Mouse (Mus musculus): ENCODE measurements around the gene Psmc4.

Psmc4 gene

GRCm38 (mm10) chr7:28049476-28050409, at the start of gene Psmc4:
Gene Psmc4 (minus strand): TSS chr7:28050101.
- in situ Hi-C loops (cut with MboI, MseI): loop anchor here (10.0 kb wide), 1 partner anchor 115 kb away; the partner anchor contains the start of gene Fbl

DNA sequence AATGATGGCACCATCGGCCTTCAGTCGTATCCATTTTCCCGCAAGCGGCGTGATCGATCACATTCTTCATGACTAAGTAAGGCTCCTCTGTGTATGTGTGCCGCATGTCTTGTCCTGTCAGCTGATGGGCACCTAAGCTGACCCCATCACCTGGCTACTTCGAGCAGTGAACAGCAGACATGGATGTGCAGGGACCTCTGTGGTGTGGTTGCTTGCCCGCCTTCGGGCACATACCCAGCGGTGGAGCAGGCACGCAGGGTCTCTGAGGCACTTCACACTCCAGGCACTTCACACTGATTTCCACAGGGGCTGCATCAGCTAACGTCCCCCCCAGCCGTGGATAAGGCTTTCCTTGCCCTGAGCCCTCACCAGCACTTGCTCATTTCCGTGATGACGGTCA, 49.2 kb upstream of the Psmc4 start:
- in situ Hi-C loops (cut with MboI, MseI): no loop called here

GRCm38 (mm10) chr7:28093541-28093940, 43.6 kb upstream of the Psmc4 start:
- in situ Hi-C loops (cut with MboI, MseI): no loop called here

- in situ Hi-C loops (cut with MboI, MseI): no loop called here
These were observed 36.3 kb upstream of the Psmc4 start for GRCm38 (mm10) chr7:28086236-28086635.

DNA sequence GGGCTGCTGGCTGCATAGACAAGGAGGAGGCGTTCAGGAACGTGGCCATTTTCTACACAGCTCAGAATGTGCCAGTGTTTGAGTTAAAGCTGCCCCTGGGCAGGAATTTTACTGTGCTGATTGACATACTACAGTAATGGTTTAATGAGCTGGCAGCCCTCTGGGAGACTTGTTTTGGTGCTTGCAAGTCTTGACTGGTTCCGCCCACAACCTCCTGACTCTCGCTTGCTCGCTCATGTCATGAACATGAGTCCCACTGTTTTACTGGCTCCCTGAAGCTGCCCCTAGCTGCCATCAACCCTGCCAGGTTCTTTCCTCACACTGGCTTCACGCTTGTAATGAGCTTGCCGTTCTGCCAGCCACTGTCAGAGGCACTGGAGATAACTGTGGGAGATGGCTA, 34.3 kb upstream of the Psmc4 start:
- in situ Hi-C loops (cut with MboI, MseI): no loop called here

- in situ Hi-C loops (cut with MboI, MseI): loop anchor here (5.0 kb wide), 1 partner anchor 62 kb away; no protein-coding TSS in a partner anchor
These were observed 20.8 kb upstream of the Psmc4 start, which contains the start of gene Fcgbp for GRCm38 (mm10) chr7:28070531-28071298. Gene Fcgbp (plus strand): TSS chr7:28071236.

GRCm38 (mm10) chr7:28069546-28070172, 19.8 kb upstream of the Psmc4 start:
- in situ Hi-C loops (cut with MboI, MseI): loop anchor here (5.0 kb wide), 1 partner anchor 63 kb away; no protein-coding TSS in a partner anchor

DNA sequence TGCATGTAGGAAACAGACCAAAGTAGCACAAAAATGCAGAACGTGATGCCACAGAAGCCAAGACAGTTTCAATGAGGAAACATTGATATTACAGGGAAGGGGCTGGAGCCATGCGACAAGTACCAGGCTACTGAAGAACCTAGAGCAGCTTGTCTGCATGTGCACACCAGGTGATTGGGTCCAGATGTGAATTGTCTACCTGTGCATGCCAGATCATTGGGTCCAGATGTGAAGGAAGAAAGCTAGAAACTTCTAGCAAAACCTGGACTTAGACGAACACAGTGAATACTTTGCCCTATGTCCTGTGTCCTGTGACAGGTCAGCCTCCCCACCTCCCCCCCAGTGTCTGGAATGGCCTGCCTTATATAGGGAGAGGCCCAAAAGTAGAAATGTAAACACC, 18.8 kb upstream of the Psmc4 start:
- in situ Hi-C loops (cut with MboI, MseI): no loop called here

GRCm38 (mm10) chr7:28059972-28060371, 10.1 kb upstream of the Psmc4 start:
- in situ Hi-C loops (cut with MboI, MseI): loop anchor here (10.0 kb wide), 1 partner anchor 105 kb away; the partner anchor contains the start of gene Fbl

DNA sequence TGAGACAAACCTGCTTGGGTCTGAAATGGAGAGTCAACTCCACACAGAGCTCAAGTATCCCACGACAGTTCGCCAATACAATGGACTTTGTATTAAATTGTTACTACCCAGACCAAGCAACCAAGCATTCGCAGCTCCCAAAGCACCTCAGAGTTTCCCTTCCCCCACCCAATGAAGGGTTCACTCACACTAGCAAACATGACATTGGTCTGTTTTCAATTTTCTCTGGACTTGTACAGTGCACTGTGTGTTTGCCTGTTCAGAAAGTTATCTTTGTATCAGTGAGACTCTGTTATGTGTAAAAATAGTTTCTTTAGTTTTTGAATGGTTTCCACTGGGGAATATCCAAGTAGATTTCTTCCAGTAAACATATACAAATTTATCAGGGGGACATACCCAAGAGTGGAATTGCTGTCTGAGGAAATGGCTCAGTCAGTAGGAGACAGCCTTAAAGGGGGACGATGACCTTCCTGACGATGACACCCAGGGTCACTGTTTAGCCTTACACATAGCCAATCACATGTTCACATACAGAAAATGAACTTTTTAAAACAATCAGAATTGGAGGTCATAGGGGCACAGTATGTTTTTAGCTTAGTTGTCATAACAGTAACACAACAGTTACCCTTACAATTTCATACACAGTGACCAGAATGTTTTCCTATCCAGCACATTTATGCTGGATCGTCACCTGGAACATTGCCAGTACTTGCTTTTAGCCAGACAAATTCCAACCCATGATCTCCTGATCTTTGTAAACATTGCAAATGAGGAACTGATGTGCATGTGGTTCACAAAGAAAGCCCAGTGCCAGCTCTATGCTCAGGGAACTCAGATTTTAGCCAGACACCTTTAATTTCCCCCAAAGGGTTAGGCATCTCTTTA, 3.4 kb upstream of the Psmc4 start:
- in situ Hi-C loops (cut with MboI, MseI): loop anchor here (10.0 kb wide), 1 partner anchor 112 kb away; the partner anchor contains the start of gene Fbl

GRCm38 (mm10) chr7:28050584-28050983, 683 bp upstream of the Psmc4 start:
- in situ Hi-C loops (cut with MboI, MseI): loop anchor here (10.0 kb wide), 1 partner anchor 114 kb away; the partner anchor contains the start of gene Fbl

DNA sequence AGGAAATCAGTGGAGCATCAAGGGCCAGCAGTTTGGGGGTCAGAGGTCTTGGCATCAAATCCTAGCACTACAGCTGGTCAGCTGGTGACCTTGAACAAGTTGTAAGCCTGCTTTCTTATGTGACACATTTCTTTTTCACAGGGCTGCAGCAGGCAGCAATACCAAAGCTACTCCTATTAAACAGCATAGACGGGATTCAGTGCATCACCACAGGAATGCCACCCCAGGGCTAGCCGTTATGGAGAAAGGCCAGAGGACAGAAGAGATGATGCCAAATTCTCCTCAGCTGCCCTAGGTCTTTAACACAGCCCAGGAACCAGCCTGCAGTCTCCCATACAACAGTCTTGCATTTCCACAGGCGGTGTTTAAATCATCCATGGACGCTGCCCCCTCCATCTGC, 5.4 kb downstream of the Psmc4 start:
- in situ Hi-C loops (cut with MboI, MseI): no loop called here

- in situ Hi-C loops (cut with MboI, MseI): no loop called here
These were observed 35.5 kb downstream of the Psmc4 start for GRCm38 (mm10) chr7:28014445-28014810.

- in situ Hi-C loops (cut with MboI, MseI): no loop called here
These were observed 36.1 kb downstream of the Psmc4 start, which contains the start of gene Zfp850 for GRCm38 (mm10) chr7:28013549-28014444. Gene Zfp850 (minus strand): TSS chr7:28014115.

GRCm38 (mm10) chr7:28010271-28010670, 39.6 kb downstream of the Psmc4 start:
- in situ Hi-C loops (cut with MboI, MseI): no loop called here
